Mouse (Mus musculus): Measurements from ENCODE around the gene B4galt7. TPM values are rescaled to one million over a fixed set of nuclear protein-coding genes. Genes with fewer than 3 reads are reported as not detected.
"Not testable (repeated sequence)": the region's sequence is repeated elsewhere in the genome, so short reads cannot be mapped to it uniquely, and the experiment has no call there.

The B4galt7 gene
- polyA plus RNA-seq (2015; fragmentation: Nextera tagmentation; extraction: Ambion mirVana): 5.9 and 6.9 TPM in 2 replicates

- H3K36me3 ChIP-seq (replicated peaks): peaks cover 36% of the 10 kb centered on the region
- peak within 1 kb of the TSS; percentile 73 for H3K9ac ChIP-seq
- peak within 1 kb of the TSS; percentile 59; the same call in 1 of the 2 replicates for H3K27ac ChIP-seq (replicated peaks)
- peak within 1 kb of the TSS; percentile 91 for H3K4me2 ChIP-seq
- no peaks in the 10 kb centered on the region for H3K27me3 ChIP-seq
- WGBS (ENCODE audit: insufficient replicate concordance): 6% methylated on average over 51 of the region's 51 CpGs
- H3K4me1 ChIP-seq (replicated peaks): peaks cover 24% of the 10 kb centered on the region
- peak; percentile 88 for ATAC-seq (ENCODE audit: insufficient read depth)
- no peaks in the 10 kb centered on the region for H3K9me3 ChIP-seq (replicated peaks)
- peak within 1 kb of the TSS; percentile 70 for H3K4me3 ChIP-seq (replicated peaks)
Observed at GRCm38 (mm10) chr13:55599566-55600540, at the start of gene B4galt7. Gene B4galt7, plus strand, starts transcription at chr13:55599896.

GRCm38 (mm10) chr13:55555921-55556320 is 43.8 kb upstream of the B4galt7 start:
- H3K9me3 ChIP-seq (replicated peaks): no peaks in the 10 kb centered on the region
- peaks cover 47% of the 10 kb centered on the region for H3K36me3 ChIP-seq (replicated peaks)
- WGBS (ENCODE audit: insufficient replicate concordance): 82% methylated on average over 9 of the region's 9 CpGs
- H3K4me3 ChIP-seq (replicated peaks): no peak overlapping the region
- no peak overlapping the region for H3K4me2 ChIP-seq
- no peak overlapping the region for H3K27ac ChIP-seq (replicated peaks)
- H3K9ac ChIP-seq: no peak overlapping the region
- H3K27me3 ChIP-seq: no peaks in the 10 kb centered on the region
- ATAC-seq (ENCODE audit: insufficient read depth): no peak
- H3K4me1 ChIP-seq (replicated peaks): no peaks in the 10 kb centered on the region

GRCm38 (mm10) chr13:55557499-55557898 is 42.2 kb upstream of the B4galt7 start:
- Histone ChIP-seq H3K36me3 (replicated peaks) (peaks cover 42% of the 10 kb centered on the region), H3K27ac (replicated peaks) (no peak overlapping the region), H3K27me3 (no peaks in the 10 kb centered on the region), H3K4me3 (replicated peaks) (no peak overlapping the region), H3K9ac (no peak overlapping the region), H3K4me1 (replicated peaks) (no peaks in the 10 kb centered on the region), H3K9me3 (replicated peaks) (no peaks in the 10 kb centered on the region), H3K4me2 (no peak overlapping the region)
- ATAC-seq (ENCODE audit: insufficient read depth): no peak
- 77% methylated on average over 6 of the region's 6 CpGs for WGBS (ENCODE audit: insufficient replicate concordance)

GRCm38 (mm10) chr13:55563266-55563879 is 36.3 kb upstream of the B4galt7 start:
- Histone ChIP-seq H3K9me3 (replicated peaks) (no peaks in the 10 kb centered on the region), H3K4me1 (replicated peaks) (no peaks in the 10 kb centered on the region), H3K4me3 (replicated peaks) (no peak overlapping the region), H3K9ac (no peak overlapping the region), H3K27ac (replicated peaks) (no peak overlapping the region), H3K27me3 (no peaks in the 10 kb centered on the region), H3K36me3 (replicated peaks) (peaks cover 14% of the 10 kb centered on the region; the same call in 1 of the 2 replicates), H3K4me2 (no peak overlapping the region)
- ATAC-seq (ENCODE audit: insufficient read depth): no peak
- WGBS (ENCODE audit: insufficient replicate concordance): 80% methylated on average over 7 of the region's 7 CpGs

GRCm38 (mm10) chr13:55567001-55567400 is 32.7 kb upstream of the B4galt7 start:
- 81% methylated on average over 6 of the region's 6 CpGs for WGBS (ENCODE audit: insufficient replicate concordance)
- H3K36me3 ChIP-seq (replicated peaks): peaks cover 9% of the 10 kb centered on the region; the same call in 1 of the 2 replicates
- H3K4me2 ChIP-seq: no peak overlapping the region
- no peak for ATAC-seq (ENCODE audit: insufficient read depth)
- no peak overlapping the region for H3K27ac ChIP-seq (replicated peaks)
- H3K9ac ChIP-seq: no peak overlapping the region
- peaks cover 22% of the 10 kb centered on the region for H3K4me1 ChIP-seq (replicated peaks)
- no peaks in the 10 kb centered on the region for H3K9me3 ChIP-seq (replicated peaks)
- H3K4me3 ChIP-seq (replicated peaks): no peak overlapping the region
- no peaks in the 10 kb centered on the region for H3K27me3 ChIP-seq

GRCm38 (mm10) chr13:55567949-55568348 is 31.7 kb upstream of the B4galt7 start:
- H3K4me2 ChIP-seq: no peak overlapping the region
- ATAC-seq (ENCODE audit: insufficient read depth): no peak
- no peaks in the 10 kb centered on the region for H3K27me3 ChIP-seq
- H3K9ac ChIP-seq: no peak overlapping the region
- H3K9me3 ChIP-seq (replicated peaks): no peaks in the 10 kb centered on the region
- no peak overlapping the region for H3K27ac ChIP-seq (replicated peaks)
- H3K4me1 ChIP-seq (replicated peaks): peaks cover 25% of the 10 kb centered on the region
- 86% methylated on average over 2 of the region's 2 CpGs for WGBS (ENCODE audit: insufficient replicate concordance)
- peaks cover 5% of the 10 kb centered on the region; the same call in 1 of the 2 replicates for H3K36me3 ChIP-seq (replicated peaks)
- no peak overlapping the region for H3K4me3 ChIP-seq (replicated peaks)

- H3K27ac ChIP-seq (replicated peaks); H3K9ac ChIP-seq; H3K27me3 ChIP-seq; H3K36me3 ChIP-seq (replicated peaks); ATAC-seq (ENCODE audit: insufficient read depth); H3K9me3 ChIP-seq (replicated peaks); H3K4me2 ChIP-seq; H3K4me3 ChIP-seq (replicated peaks): not testable (repeated sequence)
- WGBS (ENCODE audit: insufficient replicate concordance): 83% methylated on average over 4 of the region's 4 CpGs
- peaks cover 25% of the 10 kb centered on the region for H3K4me1 ChIP-seq (replicated peaks)
Observed at GRCm38 (mm10) chr13:55568524-55568923, 31.2 kb upstream of the B4galt7 start.

GRCm38 (mm10) chr13:55569726-55570285 is 29.9 kb upstream of the B4galt7 start:
- Histone ChIP-seq H3K4me3 (replicated peaks) (peak overlapping the region; percentile 93), H3K4me2 (peak overlapping the region; percentile 92), H3K27me3 (no peaks in the 10 kb centered on the region), H3K36me3 (replicated peaks) (no peaks in the 10 kb centered on the region), H3K9me3 (replicated peaks) (no peaks in the 10 kb centered on the region), H3K27ac (replicated peaks) (peak overlapping the region; percentile 91), H3K4me1 (replicated peaks) (peaks cover 25% of the 10 kb centered on the region), H3K9ac (peak overlapping the region; percentile 94)
- ATAC-seq (ENCODE audit: insufficient read depth): no peak
- WGBS (ENCODE audit: insufficient replicate concordance): 23% methylated on average over 16 of the region's 16 CpGs

GRCm38 (mm10) chr13:55570286-55570973 is 29.3 kb upstream of the B4galt7 start:
- peaks cover 25% of the 10 kb centered on the region for H3K4me1 ChIP-seq (replicated peaks)
- no peaks in the 10 kb centered on the region for H3K36me3 ChIP-seq (replicated peaks)
- peak overlapping the region; percentile 93 for H3K4me3 ChIP-seq (replicated peaks)
- ATAC-seq (ENCODE audit: insufficient read depth): peak; percentile 73
- peak overlapping the region; percentile 94 for H3K9ac ChIP-seq
- no peaks in the 10 kb centered on the region for H3K27me3 ChIP-seq
- peak overlapping the region; percentile 92 for H3K4me2 ChIP-seq
- H3K9me3 ChIP-seq (replicated peaks): no peaks in the 10 kb centered on the region
- H3K27ac ChIP-seq (replicated peaks): peak overlapping the region; percentile 91
- WGBS (ENCODE audit: insufficient replicate concordance): 0% methylated on average over 46 of the region's 47 CpGs

GRCm38 (mm10) chr13:55571027-55571751 is 28.5 kb upstream of the B4galt7 start, which contains the start of gene Fam193b:
Gene Fam193b, minus strand, starts transcription at chr13:55571120.
- Histone ChIP-seq H3K27me3 (no peaks in the 10 kb centered on the region), H3K4me3 (replicated peaks) (peak within 1 kb of the TSS; percentile 93), H3K9me3 (replicated peaks) (no peaks in the 10 kb centered on the region), H3K36me3 (replicated peaks) (no peaks in the 10 kb centered on the region), H3K4me1 (replicated peaks) (peaks cover 25% of the 10 kb centered on the region), H3K4me2 (peak within 1 kb of the TSS; percentile 92), H3K9ac (peak within 1 kb of the TSS; percentile 94), H3K27ac (replicated peaks) (peak within 1 kb of the TSS; percentile 91)
- 2% methylated on average over 47 of the region's 47 CpGs for WGBS (ENCODE audit: insufficient replicate concordance)
- peak; percentile 93 for ATAC-seq (ENCODE audit: insufficient read depth)
